Mouse (Mus musculus) cortical plate, adult 2 months (tissue): ENCODE measurements around the gene Ubac1.

ENCODE experiments used
- CTCF ChIP-seq: fragments of 200-500 bp; IDR thresholded peaks from 2 replicates; pipeline ENCODE4 v1.5.1; 2011; ENCODE audit warnings: mild to moderate bottlenecking, control low read depth, low read length; ENCODE audit not compliant: insufficient read depth; ENCODE audit errors: extremely low read depth
- POLR2A ChIP-seq: fragments of 200-500 bp; IDR thresholded peaks from 2 replicates; pipeline ENCODE4 v1.6.1; 2011; ENCODE audit warnings: mild to moderate bottlenecking, low read length, control low read depth; ENCODE audit not compliant: insufficient read depth; ENCODE audit errors: extremely low read depth

GRCm38 (mm10) chr2:26062241-26062640 is 40.7 kb upstream of the Ubac1 start:
- TF ChIP-seq CTCF, result no peak
- TF ChIP-seq POLR2A, result no peak
